Mouse (Mus musculus) embryonic facial prominence, embryonic 10.5 days (tissue): ENCODE measurements around the gene Apon. TPM values are rescaled to one million over a fixed set of nuclear protein-coding genes. Genes with fewer than 3 reads are reported as not detected.
"Not testable (repeated sequence)": the region's sequence is repeated elsewhere in the genome, so short reads cannot be mapped to it uniquely, and the experiment has no call there.

ENCODE experiments used
- DNase-seq: peaks from one replicate; pipeline ENCODE4 v3.0.0-alpha.2; 2017; ENCODE audit warnings: low spot score
- H3K27ac ChIP-seq: fragments of 300-500 bp; sonication (generic); replicated peaks from 2 replicates; pipeline ENCODE4 v1.5.1; 2016; ENCODE audit warnings: mild to moderate bottlenecking
- H3K27me3 ChIP-seq: fragments of 300-500 bp; sonication (generic); replicated peaks from 2 replicates; pipeline ENCODE4 v1.6.1; 2016; ENCODE audit warnings: low read depth, mild to moderate bottlenecking; ENCODE audit not compliant: poor library complexity, severe bottlenecking
- H3K36me3 ChIP-seq: fragments of 300-500 bp; sonication (generic); replicated peaks from 2 replicates; pipeline ENCODE4 v1.6.1; 2016; ENCODE audit warnings: mild to moderate bottlenecking, moderate library complexity
- H3K4me1 ChIP-seq: fragments of 300-500 bp; sonication (generic); 2 replicates; pipeline ENCODE4 v1.6.1; 2016
- H3K4me3 ChIP-seq: fragments of 300-500 bp; sonication (generic); 2 replicates; pipeline ENCODE4 v1.5.1; 2016; ENCODE audit warnings: mild to moderate bottlenecking, moderate library complexity
- H3K9me3 ChIP-seq: fragments of 300-500 bp; sonication (generic); 2 replicates; pipeline ENCODE4 v1.6.1; 2016; ENCODE audit warnings: mild to moderate bottlenecking
- WGBS: fragments of 180-500 bp; shearing (Covaris S2); methylation state at CpG from one replicate; pipeline ENCODE4 v1.1.7; 2016; 5-methylcytosine and 5-hydroxymethylcytosine counted together
- polyA plus RNA-seq: library from polyadenylated mRNA; unstranded; fragments of >200 nt; fragmentation: Nextera tagmentation; extraction: Ambion mirVana; gene quantifications from 2 replicates; pipeline ENCODE4 v1.2.1, GENCODE M21; 2016

Gene Apon
- polyA plus RNA-seq, 1 experiment from 2014 or later = 0.69 TPM

DNA sequence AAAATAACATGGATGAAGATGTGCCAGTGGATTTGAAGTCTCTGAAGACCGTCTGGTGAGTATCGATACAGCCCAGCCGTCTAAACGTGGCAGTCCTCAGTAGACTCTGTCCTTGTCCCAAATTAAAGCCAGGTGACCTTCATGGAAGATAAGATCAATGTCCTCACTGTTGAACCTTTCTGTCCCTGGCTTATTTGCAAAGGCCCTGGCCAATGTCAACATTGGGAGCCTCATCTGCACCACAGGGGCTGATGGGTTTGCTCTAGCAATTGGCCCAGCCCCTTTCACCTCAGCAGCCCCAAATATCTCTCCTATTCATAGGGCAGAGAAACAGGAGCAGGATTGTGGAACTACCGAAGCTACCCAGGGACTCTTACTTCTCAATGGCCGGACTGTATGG lies 14.5 kb downstream of the Apon start, which contains the start of gene Apof:
Apof (plus strand) TSS at position 301 of the 400 bp plus-strand sequence.
- Histone ChIP-seq H3K27ac (no peak within 1 kb of the TSS), H3K9me3 (no peaks in the 10 kb centered on the region), H3K27me3 (peaks cover 8% of the 10 kb centered on the region; the same call in 1 of the 2 replicates), H3K4me3 (peak within 1 kb of the TSS; percentile 4; the same call in 1 of the 2 replicates), H3K4me1 (peaks cover 15% of the 10 kb centered on the region), H3K36me3 (no peaks in the 10 kb centered on the region; the same call in 1 of the 2 replicates)
- 71% methylated on average over 6 of the region's 6 CpGs for WGBS
- no peak for DNase-seq

- Histone ChIP-seq H3K4me3 (peak overlapping the region; percentile 4; the same call in 1 of the 2 replicates), H3K9me3 (no peaks in the 10 kb centered on the region), H3K36me3 (no peaks in the 10 kb centered on the region; the same call in 1 of the 2 replicates), H3K27ac (no peak overlapping the region), H3K4me1 (peaks cover 15% of the 10 kb centered on the region), H3K27me3 (peaks cover 8% of the 10 kb centered on the region; the same call in 1 of the 2 replicates)
- DNase-seq = no peak
- 88% methylated on average over 16 of the region's 16 CpGs for WGBS
Observed at GRCm38 (mm10) chr10:128269206-128269910, 15.5 kb downstream of the Apon start.

DNA sequence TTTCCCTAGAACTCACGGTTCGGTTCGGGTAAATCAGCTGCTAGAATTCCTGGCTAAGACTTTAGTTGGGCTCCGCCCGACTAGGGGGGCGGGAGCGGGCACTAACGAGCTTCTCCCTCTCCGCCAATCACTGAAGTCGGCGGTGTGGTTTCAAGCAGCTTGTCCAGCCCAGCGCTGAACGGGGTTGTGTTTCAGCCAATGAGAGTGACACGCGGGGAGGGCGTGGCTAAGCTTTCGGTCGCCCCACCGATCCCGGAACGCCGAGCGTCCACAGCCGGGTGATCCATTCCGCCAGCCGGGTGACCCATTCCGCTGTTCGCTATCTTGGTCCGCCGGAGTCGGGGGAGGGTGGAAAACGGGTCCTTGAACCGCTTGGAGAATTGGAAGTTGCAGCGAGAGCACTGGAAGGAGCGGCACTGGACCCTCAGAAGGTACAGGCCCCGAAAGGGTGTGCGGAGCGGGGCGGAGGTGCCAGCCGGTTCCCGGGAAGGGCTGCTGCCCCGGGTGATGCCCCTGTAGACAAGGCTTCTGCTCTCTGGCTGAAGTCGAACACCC lies 16.5 kb downstream of the Apon start, which contains the start of gene Stat2:
Stat2 (plus strand) TSS at position 273 of the 555 bp plus-strand sequence.
- H3K27me3 ChIP-seq = peaks cover 8% of the 10 kb centered on the region; the same call in 1 of the 2 replicates
- no peaks in the 10 kb centered on the region; the same call in 1 of the 2 replicates for H3K36me3 ChIP-seq
- peak within 1 kb of the TSS; percentile 87 for H3K4me3 ChIP-seq
- peaks cover 15% of the 10 kb centered on the region for H3K4me1 ChIP-seq
- DNase-seq = peak; percentile 97
- no peaks in the 10 kb centered on the region for H3K9me3 ChIP-seq
- peak within 1 kb of the TSS; percentile 86 for H3K27ac ChIP-seq
- under 1% methylated on average over 43 of the region's 43 CpGs for WGBS

GRCm38 (mm10) chr10:128270866-128271265 lies 17.0 kb downstream of the Apon start:
- Histone ChIP-seq H3K4me1 (peaks cover 15% of the 10 kb centered on the region), H3K4me3 (peak overlapping the region; percentile 87), H3K9me3 (no peaks in the 10 kb centered on the region), H3K27ac (peak overlapping the region; percentile 86), H3K36me3 (no peaks in the 10 kb centered on the region; the same call in 1 of the 2 replicates), H3K27me3 (peaks cover 8% of the 10 kb centered on the region; the same call in 1 of the 2 replicates)
- 50% methylated on average over 7 of the region's 7 CpGs for WGBS
- no peak for DNase-seq

GRCm38 (mm10) chr10:128271883-128272282 lies 18.0 kb downstream of the Apon start:
- Histone ChIP-seq H3K27me3 (peaks cover 8% of the 10 kb centered on the region; the same call in 1 of the 2 replicates), H3K4me1 (peaks cover 15% of the 10 kb centered on the region), H3K9me3 (no peaks in the 10 kb centered on the region), H3K4me3 (no peak overlapping the region), H3K36me3 (peaks cover 6% of the 10 kb centered on the region; the same call in 1 of the 2 replicates), H3K27ac (no peak overlapping the region)
- 66% methylated on average over 2 of the region's 2 CpGs for WGBS
- DNase-seq = no peak

- Histone ChIP-seq H3K36me3 (peaks cover 15% of the 10 kb centered on the region; the same call in 1 of the 2 replicates), H3K4me1 (peaks cover 15% of the 10 kb centered on the region)
- DNase-seq, H3K4me3 ChIP-seq, H3K9me3 ChIP-seq, H3K27me3 ChIP-seq, H3K27ac ChIP-seq: not testable (repeated sequence)
- 72% methylated on average over 7 of the region's 7 CpGs for WGBS
Observed at GRCm38 (mm10) chr10:128272819-128273439, 19.0 kb downstream of the Apon start.

DNA sequence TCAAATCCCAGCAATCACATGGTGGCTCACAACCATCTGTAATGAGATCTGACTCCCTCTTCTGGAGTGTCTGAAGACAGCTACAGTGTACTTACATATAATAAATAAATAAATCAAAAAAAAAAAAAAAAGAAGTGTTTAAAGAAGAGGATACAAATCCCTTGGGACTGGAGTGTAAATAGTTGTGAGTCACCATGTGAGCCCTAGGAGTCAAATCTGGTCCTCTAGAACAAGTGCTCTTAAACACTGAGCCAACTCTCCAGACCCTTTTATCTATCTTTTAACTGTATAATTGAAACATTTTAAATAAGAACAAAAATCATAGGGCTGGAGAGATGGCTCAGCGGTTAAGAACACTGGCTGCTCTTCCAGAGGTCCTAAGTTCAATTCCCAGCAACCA lies 21.5 kb downstream of the Apon start:
- H3K4me3 ChIP-seq, DNase-seq, H3K27me3 ChIP-seq, H3K27ac ChIP-seq, H3K9me3 ChIP-seq: not testable (repeated sequence)
- peaks cover 13% of the 10 kb centered on the region for H3K4me1 ChIP-seq
- H3K36me3 ChIP-seq = peaks cover 37% of the 10 kb centered on the region
- 96% methylated on average over 1 of the region's 1 CpGs for WGBS

DNA sequence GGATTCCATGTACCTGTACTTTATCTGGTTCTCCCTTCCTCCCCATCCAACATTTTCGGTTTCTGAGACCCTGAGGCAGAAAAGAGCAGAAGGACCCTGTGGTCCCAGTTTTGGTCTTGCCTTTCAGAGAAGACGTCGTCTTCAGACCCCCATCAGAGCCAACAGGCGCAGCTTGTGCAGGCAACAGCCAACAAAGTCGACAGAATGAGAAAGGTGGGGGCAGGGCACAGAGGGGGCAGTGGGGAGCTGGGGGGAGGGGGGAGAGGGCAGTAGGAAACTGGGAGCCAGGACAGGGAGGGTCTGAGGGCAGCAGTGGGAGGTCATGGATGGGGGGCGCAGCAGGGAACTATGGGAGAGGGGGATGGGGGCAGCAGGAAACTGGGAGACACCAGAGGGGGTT lies 24.3 kb downstream of the Apon start:
- no peaks in the 10 kb centered on the region for H3K27me3 ChIP-seq

DNA sequence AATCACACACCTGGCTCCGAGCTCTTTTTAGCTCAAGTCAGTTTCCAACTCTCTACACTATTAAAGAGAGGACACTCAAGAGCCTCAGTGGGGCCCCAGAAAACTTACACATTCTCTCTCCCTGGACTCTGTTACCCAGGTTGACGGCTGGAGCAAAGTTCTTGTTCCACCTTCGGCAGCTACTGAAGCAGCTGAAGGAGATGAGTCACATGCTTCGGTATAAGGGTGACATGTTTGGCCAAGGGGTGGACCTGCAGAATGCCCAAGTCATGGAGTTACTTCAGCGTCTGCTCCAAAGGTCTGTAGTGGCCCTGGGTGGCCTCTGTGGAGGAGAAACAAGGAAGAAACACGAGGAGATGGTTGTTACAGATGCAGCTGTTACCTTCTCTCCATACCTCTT lies 27.0 kb downstream of the Apon start:
- WGBS = 90% methylated on average over 6 of the region's 6 CpGs
- H3K4me3 ChIP-seq = no peak overlapping the region
- no peaks in the 10 kb centered on the region for H3K27me3 ChIP-seq
- peaks cover 89% of the 10 kb centered on the region for H3K36me3 ChIP-seq
- H3K9me3 ChIP-seq = no peaks in the 10 kb centered on the region
- H3K4me1 ChIP-seq = peaks cover 7% of the 10 kb centered on the region
- no peak for DNase-seq
- H3K27ac ChIP-seq = no peak overlapping the region

More for the DNA sequence above, 24.3 kb downstream of the Apon start:
- 57% methylated on average over 6 of the region's 6 CpGs for WGBS
- peaks cover 7% of the 10 kb centered on the region; the same call in 1 of the 2 replicates for H3K4me1 ChIP-seq
- H3K4me3 ChIP-seq = no peak overlapping the region
- no peaks in the 10 kb centered on the region for H3K9me3 ChIP-seq
- DNase-seq = no peak
- H3K27ac ChIP-seq = no peak overlapping the region
- peaks cover 64% of the 10 kb centered on the region for H3K36me3 ChIP-seq

GRCm38 (mm10) chr10:128281682-128282081 lies 27.8 kb downstream of the Apon start:
- WGBS = 94% methylated on average over 14 of the region's 14 CpGs
- Histone ChIP-seq H3K27me3 (no peaks in the 10 kb centered on the region), H3K27ac (no peak overlapping the region), H3K36me3 (peaks cover 88% of the 10 kb centered on the region), H3K9me3 (no peaks in the 10 kb centered on the region), H3K4me1 (peaks cover 15% of the 10 kb centered on the region), H3K4me3 (no peak overlapping the region)
- no peak for DNase-seq

- Histone ChIP-seq H3K9me3 (no peaks in the 10 kb centered on the region), H3K4me1 (peaks cover 17% of the 10 kb centered on the region), H3K27ac (no peak overlapping the region), H3K36me3 (peaks cover 76% of the 10 kb centered on the region), H3K27me3 (no peaks in the 10 kb centered on the region), H3K4me3 (no peak overlapping the region)
- DNase-seq = no peak
- WGBS = 89% methylated on average over 20 of the region's 20 CpGs
Observed at GRCm38 (mm10) chr10:128282886-128283450, 29.1 kb downstream of the Apon start.
